Mouse (Mus musculus): ENCODE data around the gene Nrxn1. TPM values are rescaled to one million over a fixed set of nuclear protein-coding genes. Genes with fewer than 3 reads are reported as not detected.

Gene Nrxn1
- total and polyA plus RNA-seq, 3 experiments, result 0.22 TPM; not detected in 2

- Histone ChIP-seq H3K27me3 (ENCODE audit: insufficient read depth, low read length) (no peaks in the 10 kb centered on the region), H3K4me1 (ENCODE audit: insufficient read depth, low read depth, low read length) (no peaks in the 10 kb centered on the region), H3K36me3 (replicated peaks) (no peaks in the 10 kb centered on the region), H3K9me3 (replicated peaks) (no peaks in the 10 kb centered on the region), H3K4me3 (ENCODE audit: low read depth, low read length) (no peak overlapping the region)
- ATAC-seq (ENCODE audit: extremely low read depth, insufficient number of reproducible peaks, low FRiP score, poor library complexity, severe bottlenecking) (no peak), DNase-seq (ENCODE audit: low spot score) (no peak)
- TF ChIP-seq CTCF (IDR thresholded peaks at IDR 0.05; ENCODE audit: low read depth, low read length), result no peak
- no peak for TF ChIP-seq TAL1 (conservative IDR thresholded peaks at IDR 0.05; ENCODE audit: low read depth, low read length)
- TF ChIP-seq GATA2 (IDR thresholded peaks at IDR 0.05; ENCODE audit: borderline replicate concordance, low read depth, low read length), result no peak
- TF ChIP-seq GATA1 (IDR thresholded peaks at IDR 0.05; ENCODE audit: borderline replicate concordance, low read length), result no peak
- TF ChIP-seq POLR2AphosphoS5 (IDR thresholded peaks at IDR 0.05; ENCODE audit: insufficient replicate concordance, low read depth, low read length), result no peak
These were observed 304.8 kb downstream of the Nrxn1 start for GRCm38 (mm10) chr17:90788040-90788439.

- TF ChIP-seq CTCF (IDR thresholded peaks at IDR 0.05; ENCODE audit: low read depth, low read length), result no peak
- H3K9me3 ChIP-seq (replicated peaks), result no peaks in the 10 kb centered on the region
- no peaks in the 10 kb centered on the region for H3K36me3 ChIP-seq (replicated peaks)
- DNase-seq (ENCODE audit: low spot score) (no peak), ATAC-seq (ENCODE audit: extremely low read depth, insufficient number of reproducible peaks, low FRiP score, poor library complexity, severe bottlenecking) (no peak)
- H3K27me3 ChIP-seq (ENCODE audit: insufficient read depth, low read length), result no peaks in the 10 kb centered on the region
- no peaks in the 10 kb centered on the region for H3K4me1 ChIP-seq (ENCODE audit: insufficient read depth, low read depth, low read length)
- no peak overlapping the region for H3K4me3 ChIP-seq (ENCODE audit: low read depth, low read length)
These were observed 305.6 kb downstream of the Nrxn1 start for GRCm38 (mm10) chr17:90787121-90787788.

GRCm38 (mm10) chr17:90780481-90780880 lies 312.4 kb downstream of the Nrxn1 start:
- no peaks in the 10 kb centered on the region for H3K4me1 ChIP-seq (ENCODE audit: insufficient read depth, low read depth, low read length)
- H3K4me3 ChIP-seq (ENCODE audit: low read depth, low read length), result no peak overlapping the region
- ATAC-seq (ENCODE audit: extremely low read depth, insufficient number of reproducible peaks, low FRiP score, poor library complexity, severe bottlenecking) (no peak), DNase-seq (ENCODE audit: low spot score) (no peak)
- no peaks in the 10 kb centered on the region for H3K36me3 ChIP-seq (replicated peaks)
- H3K27me3 ChIP-seq (ENCODE audit: insufficient read depth, low read length), result no peaks in the 10 kb centered on the region
- TF ChIP-seq GATA2 (IDR thresholded peaks at IDR 0.05; ENCODE audit: borderline replicate concordance, low read depth, low read length) (no peak), POLR2AphosphoS5 (IDR thresholded peaks at IDR 0.05; ENCODE audit: insufficient replicate concordance, low read depth, low read length) (no peak), TAL1 (conservative IDR thresholded peaks at IDR 0.05; ENCODE audit: low read depth, low read length) (no peak), CTCF (IDR thresholded peaks at IDR 0.05; ENCODE audit: low read depth, low read length) (no peak), GATA1 (IDR thresholded peaks at IDR 0.05; ENCODE audit: borderline replicate concordance, low read length) (no peak)
- H3K9me3 ChIP-seq (replicated peaks), result no peaks in the 10 kb centered on the region

GRCm38 (mm10) chr17:90775397-90775796 lies 317.5 kb downstream of the Nrxn1 start:
- Histone ChIP-seq H3K4me1 (ENCODE audit: insufficient read depth, low read depth, low read length) (no peaks in the 10 kb centered on the region), H3K4me3 (ENCODE audit: low read depth, low read length) (no peak overlapping the region), H3K36me3 (replicated peaks) (no peaks in the 10 kb centered on the region), H3K9me3 (replicated peaks) (no peaks in the 10 kb centered on the region), H3K27me3 (ENCODE audit: insufficient read depth, low read length) (no peaks in the 10 kb centered on the region)
- DNase-seq (ENCODE audit: low spot score) (no peak), ATAC-seq (ENCODE audit: extremely low read depth, insufficient number of reproducible peaks, low FRiP score, poor library complexity, severe bottlenecking) (no peak)
- TF ChIP-seq TAL1 (conservative IDR thresholded peaks at IDR 0.05; ENCODE audit: low read depth, low read length), result no peak
- no peak for TF ChIP-seq GATA2 (IDR thresholded peaks at IDR 0.05; ENCODE audit: borderline replicate concordance, low read depth, low read length)
- TF ChIP-seq CTCF (IDR thresholded peaks at IDR 0.05; ENCODE audit: low read depth, low read length), result no peak
- no peak for TF ChIP-seq POLR2AphosphoS5 (IDR thresholded peaks at IDR 0.05; ENCODE audit: insufficient replicate concordance, low read depth, low read length)
- TF ChIP-seq GATA1 (IDR thresholded peaks at IDR 0.05; ENCODE audit: borderline replicate concordance, low read length), result no peak

GRCm38 (mm10) chr17:90773233-90773632 lies 319.6 kb downstream of the Nrxn1 start:
- Histone ChIP-seq H3K4me1 (ENCODE audit: insufficient read depth, low read depth, low read length) (no peaks in the 10 kb centered on the region), H3K9me3 (replicated peaks) (no peaks in the 10 kb centered on the region), H3K4me3 (ENCODE audit: low read depth, low read length) (no peak overlapping the region), H3K36me3 (replicated peaks) (no peaks in the 10 kb centered on the region), H3K27me3 (ENCODE audit: insufficient read depth, low read length) (no peaks in the 10 kb centered on the region)
- no peak for ATAC-seq (ENCODE audit: extremely low read depth, insufficient number of reproducible peaks, low FRiP score, poor library complexity, severe bottlenecking)
- TF ChIP-seq GATA1 (IDR thresholded peaks at IDR 0.05; ENCODE audit: borderline replicate concordance, low read length) (no peak), CTCF (IDR thresholded peaks at IDR 0.05; ENCODE audit: low read depth, low read length) (no peak), GATA2 (IDR thresholded peaks at IDR 0.05; ENCODE audit: borderline replicate concordance, low read depth, low read length) (no peak), POLR2AphosphoS5 (IDR thresholded peaks at IDR 0.05; ENCODE audit: insufficient replicate concordance, low read depth, low read length) (no peak)
- no peak for DNase-seq (ENCODE audit: low spot score)

GRCm38 (mm10) chr17:90768216-90768615 lies 324.7 kb downstream of the Nrxn1 start:
- H3K36me3 ChIP-seq (replicated peaks), result no peaks in the 10 kb centered on the region
- TF ChIP-seq TAL1 (conservative IDR thresholded peaks at IDR 0.05; ENCODE audit: low read depth, low read length) (no peak), POLR2AphosphoS5 (IDR thresholded peaks at IDR 0.05; ENCODE audit: insufficient replicate concordance, low read depth, low read length) (no peak), CTCF (IDR thresholded peaks at IDR 0.05; ENCODE audit: low read depth, low read length) (no peak), GATA1 (IDR thresholded peaks at IDR 0.05; ENCODE audit: borderline replicate concordance, low read length) (no peak), GATA2 (IDR thresholded peaks at IDR 0.05; ENCODE audit: borderline replicate concordance, low read depth, low read length) (no peak)
- no peaks in the 10 kb centered on the region for H3K4me1 ChIP-seq (ENCODE audit: insufficient read depth, low read depth, low read length)
- H3K4me3 ChIP-seq (ENCODE audit: low read depth, low read length), result no peak overlapping the region
- ATAC-seq (ENCODE audit: extremely low read depth, insufficient number of reproducible peaks, low FRiP score, poor library complexity, severe bottlenecking) (no peak), DNase-seq (ENCODE audit: low spot score) (no peak)
- H3K9me3 ChIP-seq (replicated peaks), result no peaks in the 10 kb centered on the region
- no peaks in the 10 kb centered on the region for H3K27me3 ChIP-seq (ENCODE audit: insufficient read depth, low read length)

Measured in G1E (cell line).